Mouse (Mus musculus) MEL (cell line): ENCODE data around the gene Elovl7.

Source experiments
- CTCF ChIP-seq, 3 experiments: IDR thresholded peaks in 2 of 3; conservative IDR thresholded peaks in 1 of 3; 2 replicates each; pipeline ENCODE4 v1.5.1; 2011 to 2012; ENCODE audit warnings: low read length in 3 of 3, low read depth in 2 of 3, mild to moderate bottlenecking in 2 of 3, improper control_type of control experiment in 1 of 3, inconsistent platforms in 1 of 3, mixed read lengths in 1 of 3, moderate library complexity in 1 of 3; ENCODE audit not compliant: control insufficient read depth in 1 of 3, insufficient read depth in 1 of 3, poor library complexity in 1 of 3, severe bottlenecking in 1 of 3
- POLR2A ChIP-seq, 2 experiments: IDR thresholded peaks; 2 replicates each; pipeline ENCODE4 v1.6.1; 2011 to 2012; ENCODE audit warnings: low read length in 2 of 2, mild to moderate bottlenecking in 2 of 2, control low read depth in 1 of 2, improper control_type of control experiment in 1 of 2, low read depth in 1 of 2, moderate library complexity in 1 of 2; ENCODE audit not compliant: control insufficient read depth in 1 of 2, insufficient read depth in 1 of 2, poor library complexity in 1 of 2
- RCOR1 ChIP-seq: IDR thresholded peaks from 2 replicates; pipeline ENCODE4 v1.6.1; 2012; ENCODE audit warnings: low read depth, mild to moderate bottlenecking, inconsistent platforms, low read length, improper control_type of control experiment

DNA sequence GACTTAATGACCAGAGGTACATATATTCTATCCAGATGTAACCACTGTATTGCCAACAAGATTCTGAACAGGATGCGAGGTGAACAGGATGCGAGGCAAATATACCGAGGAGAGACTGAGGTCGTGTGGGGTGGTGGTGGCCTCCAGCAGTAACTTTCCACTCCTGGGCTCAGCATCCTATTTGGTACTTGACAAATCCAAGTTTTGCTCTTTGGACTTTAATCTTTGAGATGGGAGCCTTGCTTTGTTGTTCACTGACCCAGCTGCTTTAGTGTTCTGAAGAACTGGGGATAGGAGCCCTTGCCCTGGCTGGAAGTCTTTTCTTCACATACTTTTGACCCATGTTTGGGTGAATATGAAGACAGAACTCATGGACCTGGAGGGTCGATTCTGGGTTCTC lies 111.7 kb downstream of the Elovl7 start:
- TF ChIP-seq POLR2A (IDR thresholded peaks at IDR 0.05; ENCODE audit: control insufficient read depth in 1 of 2, insufficient read depth in 1 of 2, low read depth in 1 of 2, low read length in 2 of 2, poor library complexity in 1 of 2) (no peak), RCOR1 (no peak), CTCF (IDR thresholded peaks at IDR 0.05 in 2 of 3, conservative IDR thresholded peaks at IDR 0.05 in 1 of 3; ENCODE audit: control insufficient read depth in 1 of 3, insufficient read depth in 1 of 3, low read depth in 2 of 3, low read length in 3 of 3, poor library complexity in 1 of 3, severe bottlenecking in 1 of 3) (no peak)
